Mouse (Mus musculus) layer of hippocampus, postnatal 14 days (tissue): ENCODE data around the gene Lrmda. TPM values are rescaled to one million over a fixed set of nuclear protein-coding genes. Genes with fewer than 3 reads are reported as not detected.
A peak's percentile ranks its signal among the peaks of the same experiment; 100 is the strongest.

Experiments
- DNase-seq, 2 experiments: peaks; one replicate each; pipeline ENCODE4 v3.0.0; 2021 to 2022; ENCODE audit warnings: low spot score in 2 of 2, mixed read lengths in 1 of 2
- total RNA-seq, 2 experiments: library from RNA; stranded (reverse); gene quantifications; 2 replicates each; pipeline ENCODE4 v1.2.3; 2021

The Lrmda gene
- total RNA-seq, 2 experiments from 2014 or later, result 0.95 TPM; not detected in 1

- DNase-seq, result no peak
Observed at GRCm38 (mm10) chr14:22995184-22995935, 975.8 kb downstream of the Lrmda start.

GRCm38 (mm10) chr14:22998906-22999305 is 979.4 kb downstream of the Lrmda start:
- DNase-seq, result no peak

- DNase-seq, result no peak
Observed at GRCm38 (mm10) chr14:23011989-23012388, 992.5 kb downstream of the Lrmda start.

GRCm38 (mm10) chr14:23014747-23015286 is 995.3 kb downstream of the Lrmda start:
- DNase-seq, result peak; percentile 5 to 8

- peak in 1 of 2 experiments; percentile 12 for DNase-seq
Observed at GRCm38 (mm10) chr14:23015321-23016067, 996.0 kb downstream of the Lrmda start.

GRCm38 (mm10) chr14:23016068-23016611 is 996.6 kb downstream of the Lrmda start:
- DNase-seq, result no peak

GRCm38 (mm10) chr14:23041002-23041401 is 1021.5 kb downstream of the Lrmda start:
- no peak for DNase-seq

GRCm38 (mm10) chr14:23045322-23045721 is 1025.8 kb downstream of the Lrmda start:
- DNase-seq, result no peak

- DNase-seq, result peak; percentile 80 to 91
Observed at GRCm38 (mm10) chr14:23046330-23046729, 1026.8 kb downstream of the Lrmda start.

- DNase-seq, result no peak
Observed at GRCm38 (mm10) chr14:23051441-23051840, 1031.9 kb downstream of the Lrmda start.

GRCm38 (mm10) chr14:23052833-23053592 is 1033.5 kb downstream of the Lrmda start:
- DNase-seq, result peak; percentile 10 to 36

- no peak for DNase-seq
Observed at GRCm38 (mm10) chr14:23057228-23057976, 1037.9 kb downstream of the Lrmda start.

- no peak for DNase-seq
Observed at GRCm38 (mm10) chr14:23057987-23058386, 1038.5 kb downstream of the Lrmda start.

- DNase-seq, result no peak
Observed at GRCm38 (mm10) chr14:23078719-23079118, 1059.2 kb downstream of the Lrmda start.

- DNase-seq, result no peak
Observed at GRCm38 (mm10) chr14:23084241-23084773, 1064.8 kb downstream of the Lrmda start.

- no peak for DNase-seq
Observed at GRCm38 (mm10) chr14:23084797-23085196, 1065.3 kb downstream of the Lrmda start.

- DNase-seq, result no peak
Observed at GRCm38 (mm10) chr14:23093306-23093705, 1073.8 kb downstream of the Lrmda start.

GRCm38 (mm10) chr14:23094546-23095157 is 1075.1 kb downstream of the Lrmda start:
- DNase-seq, result peak in 1 of 2 experiments; percentile 8

- DNase-seq, result no peak
Observed at GRCm38 (mm10) chr14:23095158-23096016, 1075.9 kb downstream of the Lrmda start.
